Mouse (Mus musculus) midbrain, embryonic 14.5 days (tissue): ENCODE measurements around the gene Nek2. TPM values are rescaled to one million over a fixed set of nuclear protein-coding genes. Genes with fewer than 3 reads are reported as not detected.

Experiments used
- ATAC-seq: fragments of 200-750 bp; cut with Nextera tagmentation; 2 replicates; pipeline ENCODE4 v1.8.0; 2017; ENCODE audit warnings: moderate number of reproducible peaks, moderate library complexity; ENCODE audit not compliant: low FRiP score, low TSS enrichment
- DNase-seq: peaks from one replicate; pipeline ENCODE4 v3.0.0-alpha.2; 2015
- H3K27ac ChIP-seq: fragments of 300-500 bp; sonication (generic); replicated peaks from 2 replicates; pipeline ENCODE4 v1.5.1; 2014; ENCODE audit warnings: mild to moderate bottlenecking, low read depth, low read length, moderate library complexity
- H3K27me3 ChIP-seq: fragments of 300-500 bp; sonication (generic); 2 replicates; pipeline ENCODE4 v1.6.1; 2014; ENCODE audit warnings: low read length, control low read depth, mixed read lengths; ENCODE audit not compliant: control insufficient read depth, insufficient read depth
- H3K36me3 ChIP-seq: fragments of 300-500 bp; sonication (generic); 2 replicates; pipeline ENCODE4 v1.6.1; 2014; ENCODE audit warnings: low read length, control low read depth; ENCODE audit not compliant: control insufficient read depth, insufficient read depth
- H3K4me1 ChIP-seq: fragments of 300-500 bp; sonication (generic); 2 replicates; pipeline ENCODE4 v1.6.1; 2014; ENCODE audit warnings: mild to moderate bottlenecking, antibody characterized with exemption, low read length, control low read depth; ENCODE audit not compliant: control insufficient read depth, insufficient read depth
- H3K4me2 ChIP-seq: fragments of 300-500 bp; sonication (generic); 2 replicates; pipeline ENCODE4 v1.6.1; 2014; ENCODE audit warnings: mild to moderate bottlenecking, low read length, moderate library complexity
- H3K4me3 ChIP-seq: fragments of 300-500 bp; sonication (generic); replicated peaks from 2 replicates; pipeline ENCODE4 v1.5.1; 2014; ENCODE audit warnings: low read depth, low read length
- H3K9ac ChIP-seq: fragments of 300-500 bp; sonication (generic); replicated peaks from 2 replicates; pipeline ENCODE4 v1.6.1; 2014; ENCODE audit warnings: mild to moderate bottlenecking, low read length, moderate library complexity
- H3K9me3 ChIP-seq: fragments of 300-500 bp; sonication (generic); 2 replicates; pipeline ENCODE4 v1.6.1; 2016; ENCODE audit warnings: low read length, control low read depth, mixed read lengths; ENCODE audit not compliant: control insufficient read depth
- WGBS: fragments of 180-500 bp; shearing (Covaris S2); extraction: QIAGEN DNeasy Blood & Tissue Kit; methylation state at CpG from one replicate; pipeline ENCODE4 v1.1.7; 2014; 5-methylcytosine and 5-hydroxymethylcytosine counted together
- polyA plus RNA-seq: library from polyadenylated mRNA; unstranded; fragments of >200 nt; fragmentation: Nextera tagmentation; extraction: Ambion mirVana; gene quantifications from 2 replicates; pipeline ENCODE4 v1.2.1, GENCODE M21; 2014

The Nek2 gene
- 3.3 and 10.5 TPM in 2 replicates for polyA plus RNA-seq

DNA sequence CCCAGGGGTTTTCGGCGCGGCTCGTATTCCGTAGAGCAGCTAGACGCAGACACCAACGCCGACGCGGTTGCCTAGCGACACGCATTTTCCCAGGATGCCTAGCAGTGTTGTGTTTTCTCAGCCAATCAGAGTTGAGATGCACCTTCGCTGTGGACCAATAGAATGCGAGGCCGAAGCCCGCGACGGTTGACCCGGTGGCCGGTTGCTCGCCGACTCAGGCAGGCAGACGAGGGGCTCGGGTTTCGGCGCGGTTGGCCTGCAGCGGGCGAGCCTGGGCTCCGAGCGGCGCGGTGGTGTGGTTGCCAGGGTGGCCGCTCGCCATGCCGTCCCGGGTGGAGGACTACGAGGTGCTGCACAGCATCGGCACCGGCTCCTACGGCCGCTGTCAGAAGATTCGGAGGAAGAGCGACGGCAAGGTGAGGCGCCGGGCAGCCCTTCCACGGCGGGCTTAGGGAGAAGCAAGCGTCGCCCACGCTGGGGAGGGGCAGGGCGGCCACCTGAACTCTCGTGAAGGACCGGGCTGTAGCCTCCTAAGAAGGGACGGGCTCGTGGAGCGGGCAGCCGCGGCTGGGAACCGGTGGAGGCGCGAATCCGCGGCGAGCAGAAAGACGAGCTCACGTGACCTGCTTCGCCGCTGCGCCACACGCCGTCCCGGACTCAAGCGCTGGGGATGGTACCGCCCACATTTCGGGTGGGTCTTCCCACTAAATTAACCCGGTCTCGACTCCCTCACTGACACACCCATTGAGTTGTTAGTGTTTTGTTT, at the start of gene Nek2:
TSS of gene Nek2 (plus strand) at position 119 of the 766 bp plus-strand sequence.
- no peaks in the 10 kb centered on the region for H3K27me3 ChIP-seq
- no peaks in the 10 kb centered on the region for H3K9me3 ChIP-seq
- peak within 1 kb of the TSS; percentile 69 for H3K4me3 ChIP-seq
- H3K36me3 ChIP-seq: peaks cover 4% of the 10 kb centered on the region; the same call in 1 of the 2 replicates
- peak within 1 kb of the TSS; percentile 91 for H3K4me2 ChIP-seq
- ATAC-seq (peak; percentile 95), DNase-seq (peak; percentile 99)
- H3K9ac ChIP-seq: peak within 1 kb of the TSS; percentile 55
- no peaks in the 10 kb centered on the region for H3K4me1 ChIP-seq
- under 1% methylated on average over 79 of the region's 79 CpGs for WGBS
- H3K27ac ChIP-seq: no peak within 1 kb of the TSS

DNA sequence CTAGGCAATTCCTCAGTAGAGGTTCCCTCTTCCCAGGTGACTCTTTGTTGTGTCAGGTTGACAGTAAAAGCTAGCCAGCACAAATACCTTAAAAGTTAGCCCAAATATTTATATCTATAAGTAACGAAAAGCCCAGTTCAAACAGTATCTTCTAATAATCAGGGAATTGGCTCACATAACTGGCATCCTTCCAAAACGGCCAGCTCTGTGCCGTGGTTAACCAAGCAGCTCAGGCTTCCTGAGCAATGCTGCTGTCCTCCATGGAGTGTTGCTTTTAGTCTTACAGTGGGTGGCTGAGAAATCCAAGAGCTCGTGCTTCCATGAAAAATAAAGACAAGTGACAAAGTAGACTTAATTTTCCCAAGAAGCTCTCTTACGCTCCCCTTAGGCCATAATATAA, 47.1 kb upstream of the Nek2 start:
- H3K27ac ChIP-seq: no peak overlapping the region
- H3K4me2 ChIP-seq: no peak overlapping the region
- H3K9me3 ChIP-seq: no peaks in the 10 kb centered on the region
- no peak overlapping the region for H3K9ac ChIP-seq
- DNase-seq: no peak
- H3K4me1 ChIP-seq: no peaks in the 10 kb centered on the region
- no peak overlapping the region for H3K4me3 ChIP-seq
- no peaks in the 10 kb centered on the region for H3K27me3 ChIP-seq
- ATAC-seq: no peak
- whole genome bisulfite sequencing: 88% methylated on average over 5 of the region's 5 CpGs
- H3K36me3 ChIP-seq: peaks cover 58% of the 10 kb centered on the region

DNA sequence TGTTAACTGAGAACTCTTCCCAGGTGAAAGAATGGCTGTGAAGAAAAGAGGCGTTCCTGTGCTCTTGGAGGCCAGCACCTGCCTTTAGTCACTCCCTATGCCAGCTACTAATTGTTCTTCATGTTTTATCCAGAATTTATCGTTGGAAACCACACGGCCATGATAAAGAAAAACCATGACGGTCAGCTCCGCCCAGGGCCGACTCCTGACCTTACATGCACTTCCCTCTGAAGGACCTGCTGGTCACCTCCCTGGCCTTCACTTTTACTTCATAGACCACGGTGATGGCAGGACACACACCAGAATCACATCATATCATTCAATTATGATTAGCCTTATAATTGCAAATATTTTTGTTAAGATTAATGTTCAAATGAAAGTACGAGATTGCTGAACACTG, 46.1 kb upstream of the Nek2 start:
- Histone ChIP-seq H3K9me3 (no peaks in the 10 kb centered on the region), H3K27me3 (no peaks in the 10 kb centered on the region), H3K9ac (no peak overlapping the region), H3K4me3 (no peak overlapping the region), H3K27ac (no peak overlapping the region), H3K4me2 (no peak overlapping the region), H3K36me3 (peaks cover 67% of the 10 kb centered on the region), H3K4me1 (no peaks in the 10 kb centered on the region)
- WGBS: 90% methylated on average over 8 of the region's 8 CpGs
- DNase-seq (no peak), ATAC-seq (no peak)

DNA sequence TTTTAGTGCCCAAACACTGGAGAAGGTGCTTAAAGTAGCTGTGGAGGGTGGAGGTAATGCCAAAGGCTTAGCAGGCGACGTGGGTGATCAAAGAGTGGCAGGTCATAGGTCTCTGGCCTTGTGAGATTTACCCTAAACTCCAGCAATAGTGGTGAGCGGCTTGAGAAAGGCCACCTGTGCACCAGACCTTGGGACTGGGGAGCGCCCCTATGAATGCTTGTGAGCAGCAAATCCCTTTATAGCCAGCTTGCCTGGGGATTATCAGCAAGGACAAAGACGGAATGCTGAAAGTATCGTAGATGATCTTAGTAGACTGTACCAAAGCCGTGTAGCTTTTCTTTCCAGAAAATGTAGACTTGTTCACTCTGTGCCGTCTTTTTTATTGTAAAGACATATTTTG, 43.7 kb upstream of the Nek2 start:
- H3K36me3 ChIP-seq: peaks cover 75% of the 10 kb centered on the region

DNA sequence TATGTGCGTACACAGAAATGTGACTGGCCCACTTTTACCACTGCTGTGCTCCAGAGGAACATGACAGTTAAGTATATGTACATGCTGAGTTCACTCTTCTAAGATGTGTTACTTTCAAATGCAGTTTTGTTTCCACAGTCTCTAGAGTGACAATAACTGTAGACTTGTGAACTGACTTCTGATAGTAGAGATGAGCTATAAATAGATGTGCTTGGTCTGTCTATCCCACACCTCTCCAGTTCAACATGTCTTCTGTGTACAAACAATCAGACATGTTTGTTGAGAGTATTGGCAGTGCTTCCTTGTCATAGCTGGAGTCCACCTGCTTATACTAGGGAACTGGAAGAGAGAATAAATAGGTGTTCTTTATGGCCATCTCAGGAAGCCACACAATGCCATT, 40.8 kb upstream of the Nek2 start:
- no peak overlapping the region for H3K9ac ChIP-seq
- ATAC-seq (no peak), DNase-seq (no peak)
- no peak overlapping the region for H3K4me3 ChIP-seq
- H3K27ac ChIP-seq: no peak overlapping the region
- H3K9me3 ChIP-seq: no peaks in the 10 kb centered on the region
- H3K4me1 ChIP-seq: no peaks in the 10 kb centered on the region
- 90% methylated on average over 1 of the region's 1 CpGs for WGBS
- H3K4me2 ChIP-seq: no peak overlapping the region
- H3K27me3 ChIP-seq: no peaks in the 10 kb centered on the region
- peaks cover 58% of the 10 kb centered on the region for H3K36me3 ChIP-seq

More for the DNA sequence above, 43.7 kb upstream of the Nek2 start:
- WGBS: 35% methylated on average over 8 of the region's 8 CpGs
- Histone ChIP-seq H3K4me3 (no peak overlapping the region), H3K9ac (no peak overlapping the region), H3K27ac (no peak overlapping the region), H3K4me2 (no peak overlapping the region), H3K27me3 (no peaks in the 10 kb centered on the region), H3K4me1 (no peaks in the 10 kb centered on the region), H3K9me3 (no peaks in the 10 kb centered on the region)
- DNase-seq (no peak), ATAC-seq (no peak)

DNA sequence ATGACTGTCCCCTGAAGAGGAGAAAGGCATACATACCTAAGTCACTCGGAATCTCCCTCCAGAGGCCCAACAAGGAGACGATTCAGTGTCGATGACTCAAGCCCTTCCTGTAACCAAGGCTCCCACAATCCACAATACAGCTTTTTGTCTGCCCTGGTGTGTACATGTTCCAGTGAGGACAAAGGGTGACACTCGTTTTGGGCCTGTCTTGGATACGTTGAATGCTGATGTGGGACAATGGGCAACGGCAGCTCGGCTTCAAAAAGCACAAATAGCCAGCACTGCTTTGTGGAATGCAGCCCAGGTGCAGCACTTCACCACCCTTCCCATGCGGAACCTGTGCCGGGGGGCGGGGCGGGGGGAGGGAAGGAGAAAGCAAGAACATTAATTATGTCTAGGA, 36.1 kb upstream of the Nek2 start:
- ATAC-seq (no peak), DNase-seq (peak; percentile 15)
- WGBS: 66% methylated on average over 11 of the region's 11 CpGs
- H3K4me1 ChIP-seq: no peaks in the 10 kb centered on the region
- no peak overlapping the region for H3K4me2 ChIP-seq
- no peak overlapping the region for H3K27ac ChIP-seq
- H3K27me3 ChIP-seq: no peaks in the 10 kb centered on the region
- no peak overlapping the region for H3K4me3 ChIP-seq
- peaks cover 17% of the 10 kb centered on the region for H3K36me3 ChIP-seq
- no peak overlapping the region for H3K9ac ChIP-seq
- H3K9me3 ChIP-seq: peaks cover 5% of the 10 kb centered on the region; the same call in 1 of the 2 replicates

DNA sequence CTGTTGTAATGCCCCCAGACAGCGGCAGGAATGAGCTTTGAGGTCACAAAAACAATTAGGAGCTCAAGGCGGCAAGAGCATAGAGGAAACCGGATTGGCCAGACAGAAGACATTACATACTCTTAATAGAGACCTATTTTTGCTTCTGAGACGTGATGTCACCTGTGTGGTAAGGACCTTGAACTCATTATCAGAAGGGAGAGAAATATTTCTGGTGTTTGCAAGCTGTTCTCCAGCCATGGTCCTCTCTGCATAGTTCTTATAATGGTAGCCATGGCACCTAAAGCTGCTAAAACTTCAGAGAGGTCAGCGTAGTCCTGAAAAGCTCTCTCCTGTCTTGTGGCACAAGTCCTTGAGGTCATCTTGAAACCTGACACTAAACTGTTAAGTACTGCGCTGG, 35.0 kb upstream of the Nek2 start:
- H3K4me3 ChIP-seq: no peak overlapping the region
- H3K36me3 ChIP-seq: 0 out of 2 replicates have a peak, but pooled peaks cover 9% of the 10 kb centered on the region
- no peaks in the 10 kb centered on the region for H3K27me3 ChIP-seq
- no peak overlapping the region for H3K27ac ChIP-seq
- no peak for ATAC-seq
- no peak overlapping the region for H3K9ac ChIP-seq
- no peaks in the 10 kb centered on the region for H3K4me1 ChIP-seq
- no peak overlapping the region for H3K4me2 ChIP-seq
- DNase-seq: no peak
- WGBS: 74% methylated on average over 6 of the region's 6 CpGs
- peaks cover 5% of the 10 kb centered on the region; the same call in 1 of the 2 replicates for H3K9me3 ChIP-seq

DNA sequence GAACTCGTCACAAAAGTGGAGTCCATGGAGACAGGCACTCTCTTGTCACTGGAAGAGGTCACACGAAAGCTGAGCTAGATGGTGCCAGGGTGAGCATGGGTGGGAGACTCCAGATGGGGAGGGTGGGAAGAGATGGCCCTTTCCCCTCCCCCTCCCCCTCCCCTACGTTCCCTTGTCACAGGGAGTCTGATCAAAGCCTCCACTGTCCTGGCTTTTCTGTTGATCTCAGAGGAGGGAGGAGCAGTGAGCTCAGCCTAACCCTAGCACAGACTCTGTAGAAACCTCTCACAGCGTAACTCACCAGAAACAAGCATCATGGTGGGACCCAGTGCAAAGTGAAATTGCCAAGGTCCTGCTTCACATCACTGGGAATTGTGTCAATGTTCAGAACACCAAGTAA, 33.9 kb upstream of the Nek2 start:
- H3K36me3 ChIP-seq: 0 out of 2 replicates have a peak, but pooled peaks cover 5% of the 10 kb centered on the region
- no peak overlapping the region for H3K4me2 ChIP-seq
- H3K9ac ChIP-seq: no peak overlapping the region
- H3K27me3 ChIP-seq: no peaks in the 10 kb centered on the region
- no peak overlapping the region for H3K27ac ChIP-seq
- no peak for DNase-seq
- WGBS: 29% methylated on average over 4 of the region's 4 CpGs
- H3K9me3 ChIP-seq: peaks cover 5% of the 10 kb centered on the region; the same call in 1 of the 2 replicates
- H3K4me1 ChIP-seq: no peaks in the 10 kb centered on the region
- H3K4me3 ChIP-seq: no peak overlapping the region
- ATAC-seq: no peak

DNA sequence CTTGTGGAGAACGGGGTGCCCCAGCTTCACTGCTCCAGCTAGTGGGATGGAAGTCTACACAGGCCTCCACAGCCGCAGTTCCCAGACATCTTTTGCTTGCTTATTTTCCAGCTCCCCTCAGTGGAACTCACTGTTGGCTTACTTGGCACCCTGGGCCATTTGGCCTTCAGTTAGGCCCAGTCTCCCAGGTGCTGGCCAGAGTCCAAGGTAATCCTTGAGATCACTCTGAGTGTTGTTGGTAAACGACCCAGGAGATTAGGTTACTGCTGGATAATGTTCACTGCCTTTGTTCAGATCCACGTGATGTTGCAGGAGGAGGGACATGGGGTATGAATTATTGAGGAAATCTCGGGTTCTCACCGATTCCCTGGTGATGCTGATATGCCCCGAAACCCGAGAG, 28.3 kb upstream of the Nek2 start:
- Histone ChIP-seq H3K9ac (no peak overlapping the region), H3K4me2 (no peak overlapping the region), H3K4me1 (no peaks in the 10 kb centered on the region), H3K9me3 (peaks cover 5% of the 10 kb centered on the region; the same call in 1 of the 2 replicates), H3K27me3 (no peaks in the 10 kb centered on the region), H3K36me3 (no peaks in the 10 kb centered on the region), H3K4me3 (no peak overlapping the region), H3K27ac (no peak overlapping the region)
- WGBS: 74% methylated on average over 8 of the region's 8 CpGs
- ATAC-seq: no peak
- DNase-seq: peak; percentile 13
